Mouse (Mus musculus) hindbrain, embryonic 15.5 days (tissue): ENCODE results near the gene Rab3ip. TPM values are rescaled to one million over a fixed set of nuclear protein-coding genes. Genes with fewer than 3 reads are reported as not detected.
A peak's percentile ranks its signal among the peaks of the same experiment; 100 is the strongest.

ENCODE experiments used
- ATAC-seq: fragments of 200-750 bp; cut with Nextera tagmentation; 2 replicates; pipeline ENCODE4 v1.8.0; 2017; ENCODE audit warnings: low read depth, moderate number of reproducible peaks, moderate TSS enrichment; ENCODE audit not compliant: low FRiP score
- H3K27ac ChIP-seq: fragments of 300-500 bp; sonication (generic); replicated peaks from 2 replicates; pipeline ENCODE4 v1.5.1; 2015; ENCODE audit warnings: mild to moderate bottlenecking, inconsistent platforms
- H3K27me3 ChIP-seq: fragments of 300-500 bp; sonication (generic); 2 replicates; pipeline ENCODE4 v1.6.1; 2015; ENCODE audit warnings: control low read depth, inconsistent platforms
- H3K36me3 ChIP-seq: fragments of 300-500 bp; sonication (generic); 2 replicates; pipeline ENCODE4 v1.6.1; 2015; ENCODE audit warnings: control low read depth, inconsistent platforms
- H3K4me1 ChIP-seq: fragments of 300-500 bp; sonication (generic); replicated peaks from 2 replicates; pipeline ENCODE4 v1.6.1; 2015; ENCODE audit warnings: control low read depth, inconsistent platforms
- H3K4me2 ChIP-seq: fragments of 300-500 bp; sonication (generic); 2 replicates; pipeline ENCODE4 v1.6.1; 2015; ENCODE audit warnings: moderate library complexity, mild to moderate bottlenecking, inconsistent platforms
- H3K4me3 ChIP-seq: fragments of 300-500 bp; sonication (generic); 2 replicates; pipeline ENCODE4 v1.5.1; 2015; ENCODE audit warnings: mild to moderate bottlenecking, inconsistent platforms
- H3K9ac ChIP-seq: fragments of 300-500 bp; sonication (generic); 2 replicates; pipeline ENCODE4 v1.6.1; 2015; ENCODE audit warnings: inconsistent platforms
- H3K9me3 ChIP-seq: fragments of 300-500 bp; sonication (generic); 2 replicates; pipeline ENCODE4 v1.6.1; 2016; ENCODE audit warnings: control low read depth, inconsistent platforms
- WGBS: fragments of 180-500 bp; shearing (Covaris S2); methylation state at CpG from one replicate; pipeline ENCODE4 v1.1.7; 2015; 5-methylcytosine and 5-hydroxymethylcytosine counted together
- polyA plus RNA-seq: library from polyadenylated mRNA; unstranded; fragments of >200 nt; fragmentation: Nextera tagmentation; extraction: Ambion mirVana; gene quantifications from 2 replicates; pipeline ENCODE4 v1.2.1, GENCODE M21; 2015

Gene Rab3ip
- polyA plus RNA-seq, 1 experiment from 2014 or later, result 45.1 TPM

DNA sequence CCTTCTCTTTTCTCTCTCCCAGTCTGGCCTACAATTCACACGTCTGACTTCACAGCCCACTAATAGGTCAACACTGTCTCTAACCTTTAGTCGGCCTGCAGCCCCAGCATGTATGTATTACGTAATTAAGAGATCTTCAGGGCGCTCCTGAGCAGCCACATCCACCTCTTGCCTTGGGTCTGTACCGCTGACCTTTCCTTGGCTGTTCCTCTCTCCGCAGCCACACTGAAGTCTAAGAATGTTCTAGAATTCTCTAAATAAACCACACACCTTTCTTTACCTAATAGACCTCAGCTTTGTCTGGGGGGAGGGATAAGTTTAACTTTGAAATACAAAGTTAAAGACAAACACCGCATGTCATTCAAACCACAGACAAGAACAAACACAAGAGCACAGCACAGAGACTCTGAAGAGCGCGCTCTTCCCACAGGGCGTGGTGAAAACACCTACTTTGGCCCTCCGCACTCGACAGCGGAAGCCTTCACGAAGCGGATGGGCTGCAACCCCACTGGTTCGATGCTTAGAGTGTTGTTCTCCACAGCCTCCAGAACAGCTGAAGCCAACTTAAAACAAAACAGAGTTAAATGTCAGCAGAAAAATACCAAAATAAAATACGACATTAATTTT, 36.8 kb downstream of the Rab3ip start:
- Histone ChIP-seq H3K4me3 (no peak overlapping the region), H3K36me3 (peaks cover 32% of the 10 kb centered on the region)
- WGBS, result 95% methylated on average over 17 of the region's 17 CpGs

DNA sequence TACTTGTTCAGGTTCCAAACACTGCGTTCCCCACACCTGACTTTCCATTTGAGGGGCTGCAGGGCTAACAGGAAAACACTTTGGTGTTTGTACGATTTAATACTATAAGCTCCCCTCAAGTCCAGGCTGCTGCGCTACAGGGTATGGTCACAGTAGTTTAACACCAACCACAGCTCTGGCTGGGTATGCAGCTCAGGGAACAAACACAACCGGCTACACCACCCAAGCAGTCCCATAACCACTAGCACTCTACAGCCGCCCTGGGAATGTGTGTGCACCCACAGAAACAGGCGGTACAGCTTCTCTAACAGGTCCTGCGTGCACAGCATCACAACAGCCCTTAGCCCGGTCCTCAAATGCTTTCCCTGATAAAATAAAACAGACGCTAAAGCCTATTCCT, 37.7 kb downstream of the Rab3ip start:
- Histone ChIP-seq H3K9ac (no peak overlapping the region), H3K4me3 (no peak overlapping the region), H3K4me1 (no peaks in the 10 kb centered on the region), H3K4me2 (no peak overlapping the region), H3K36me3 (peaks cover 36% of the 10 kb centered on the region), H3K27ac (no peak overlapping the region), H3K27me3 (no peaks in the 10 kb centered on the region), H3K9me3 (no peaks in the 10 kb centered on the region)
- ATAC-seq, result no peak
- WGBS, result 94% methylated on average over 9 of the region's 9 CpGs

More for the DNA sequence above, 36.8 kb downstream of the Rab3ip start:
- ATAC-seq, result no peak
- H3K9ac ChIP-seq, result no peak overlapping the region
- no peak overlapping the region for H3K4me2 ChIP-seq
- no peak overlapping the region for H3K27ac ChIP-seq
- H3K4me1 ChIP-seq, result no peaks in the 10 kb centered on the region
- H3K27me3 ChIP-seq, result no peaks in the 10 kb centered on the region
- H3K9me3 ChIP-seq, result no peaks in the 10 kb centered on the region

GRCm38 (mm10) chr10:116908901-116909642, 41.5 kb downstream of the Rab3ip start:
- Histone ChIP-seq H3K4me3 (no peak overlapping the region), H3K9me3 (no peaks in the 10 kb centered on the region), H3K4me2 (no peak overlapping the region), H3K4me1 (no peaks in the 10 kb centered on the region), H3K27ac (no peak overlapping the region), H3K27me3 (no peaks in the 10 kb centered on the region), H3K36me3 (peaks cover 51% of the 10 kb centered on the region), H3K9ac (no peak overlapping the region)
- WGBS, result 70% methylated on average over 15 of the region's 15 CpGs
- no peak for ATAC-seq

DNA sequence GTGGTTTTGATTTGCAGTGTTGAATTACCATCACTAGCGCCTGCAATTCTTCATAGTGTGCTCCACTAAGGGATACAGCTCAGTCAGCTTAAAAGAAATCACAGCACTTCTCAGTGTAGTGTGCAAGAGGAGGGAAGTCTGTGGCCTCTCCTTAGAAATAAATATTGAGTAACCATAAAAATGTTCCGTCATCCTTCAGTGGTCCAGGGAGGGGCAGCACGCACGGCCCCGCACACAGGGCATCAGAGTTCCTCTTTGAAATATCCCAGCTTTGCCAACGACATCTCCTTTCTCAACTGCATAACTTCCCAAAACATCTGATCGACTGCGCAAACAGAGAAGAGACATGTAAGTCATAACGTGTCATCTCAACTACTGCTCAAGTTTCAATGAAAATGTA, 43.8 kb downstream of the Rab3ip start:
- H3K27me3 ChIP-seq, result no peaks in the 10 kb centered on the region
- no peak overlapping the region for H3K9ac ChIP-seq
- H3K27ac ChIP-seq, result no peak overlapping the region
- peaks cover 43% of the 10 kb centered on the region for H3K36me3 ChIP-seq
- 96% methylated on average over 9 of the region's 9 CpGs for WGBS
- H3K4me3 ChIP-seq, result no peak overlapping the region
- no peak for ATAC-seq
- no peaks in the 10 kb centered on the region for H3K4me1 ChIP-seq
- no peak overlapping the region for H3K4me2 ChIP-seq
- H3K9me3 ChIP-seq, result no peaks in the 10 kb centered on the region

DNA sequence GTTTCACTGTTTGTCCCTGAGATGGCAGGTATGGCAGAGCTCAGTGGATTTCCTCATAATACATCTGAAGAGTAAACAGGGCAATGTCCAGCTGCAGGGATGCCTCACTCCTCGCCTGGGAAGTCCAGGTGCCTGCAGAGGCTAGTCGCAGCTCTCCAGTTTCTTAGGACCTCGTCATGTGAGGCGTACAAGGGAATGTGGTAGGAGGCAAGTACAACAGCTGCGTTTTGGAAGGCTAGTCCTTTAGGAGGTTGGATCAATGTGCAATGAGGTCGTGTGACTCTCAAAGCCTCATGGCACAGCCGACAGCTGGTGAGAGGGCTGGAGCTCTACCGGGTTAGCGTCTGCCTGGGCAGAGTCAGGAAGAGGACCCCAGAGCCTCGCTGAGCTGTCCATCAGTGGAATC, 46.1 kb downstream of the Rab3ip start:
- no peak for ATAC-seq
- Histone ChIP-seq H3K4me1 (no peaks in the 10 kb centered on the region), H3K4me2 (no peak overlapping the region), H3K27ac (no peak overlapping the region), H3K36me3 (peaks cover 28% of the 10 kb centered on the region), H3K9ac (no peak overlapping the region), H3K9me3 (no peaks in the 10 kb centered on the region), H3K4me3 (no peak overlapping the region), H3K27me3 (no peaks in the 10 kb centered on the region)
- WGBS, result 92% methylated on average over 10 of the region's 10 CpGs

DNA sequence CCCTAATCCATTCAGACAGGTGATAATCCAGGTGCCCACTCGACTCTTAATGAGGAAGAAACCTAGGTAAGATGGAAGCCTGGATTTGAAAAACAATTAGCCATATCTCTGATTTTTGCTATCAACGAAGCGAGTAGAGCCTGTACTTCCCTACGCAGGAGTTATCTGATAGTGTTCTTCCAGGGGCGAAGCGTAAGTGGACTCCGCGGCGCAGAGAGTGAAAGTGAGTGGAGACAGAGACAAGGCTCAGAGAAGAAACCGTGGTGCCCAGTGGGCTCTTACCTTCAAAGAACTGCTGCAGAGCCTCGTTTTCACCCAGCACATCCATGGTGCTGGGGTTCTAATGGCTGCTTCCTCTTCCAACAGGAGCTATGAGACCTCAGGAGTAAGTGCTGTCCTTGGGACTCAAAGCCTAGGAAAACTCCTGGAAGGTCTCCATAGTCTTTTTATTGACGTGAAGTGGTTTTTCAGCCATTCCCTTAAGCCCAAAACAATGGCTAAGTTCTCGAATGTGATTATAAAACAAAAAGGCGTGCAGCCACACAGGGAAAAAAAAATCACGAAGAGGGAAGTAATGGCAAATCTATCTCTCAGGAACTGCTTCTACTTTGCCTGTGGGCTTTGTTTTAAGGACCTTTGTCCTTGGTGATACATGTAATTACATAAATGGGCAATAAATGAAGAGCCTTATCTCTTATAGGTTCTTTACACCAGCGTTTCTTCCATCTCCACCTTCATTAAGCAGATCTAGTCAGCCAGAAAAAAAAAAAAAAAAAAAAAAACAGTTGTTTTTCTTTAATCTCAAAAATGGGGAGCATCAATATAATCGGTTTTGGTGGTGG, 54.0 kb downstream of the Rab3ip start, which contains the start of gene Myrfl:
Gene Myrfl (minus strand): TSS at position 584 of the 842 bp plus-strand sequence.
- 83% methylated on average over 17 of the region's 17 CpGs for WGBS

GRCm38 (mm10) chr10:116895108-116895833, 55.3 kb downstream of the Rab3ip start:
- no peak overlapping the region for H3K9ac ChIP-seq
- no peak overlapping the region for H3K27ac ChIP-seq
- H3K4me3 ChIP-seq, result no peak overlapping the region
- H3K4me1 ChIP-seq, result no peaks in the 10 kb centered on the region
- no peaks in the 10 kb centered on the region for H3K27me3 ChIP-seq
- WGBS, result 84% methylated on average over 12 of the region's 12 CpGs
- H3K36me3 ChIP-seq, result no peaks in the 10 kb centered on the region
- H3K4me2 ChIP-seq, result no peak overlapping the region
- no peaks in the 10 kb centered on the region for H3K9me3 ChIP-seq
- ATAC-seq, result no peak

More for the DNA sequence above, 54.0 kb downstream of the Rab3ip start, which contains the start of gene Myrfl:
- H3K27ac ChIP-seq, result no peak within 1 kb of the TSS
- H3K4me1 ChIP-seq, result no peaks in the 10 kb centered on the region
- no peak within 1 kb of the TSS for H3K9ac ChIP-seq
- H3K4me3 ChIP-seq, result no peak within 1 kb of the TSS
- H3K27me3 ChIP-seq, result no peaks in the 10 kb centered on the region
- no peak within 1 kb of the TSS for H3K4me2 ChIP-seq
- H3K36me3 ChIP-seq, result no peaks in the 10 kb centered on the region
- ATAC-seq, result no peak
- H3K9me3 ChIP-seq, result no peaks in the 10 kb centered on the region

DNA sequence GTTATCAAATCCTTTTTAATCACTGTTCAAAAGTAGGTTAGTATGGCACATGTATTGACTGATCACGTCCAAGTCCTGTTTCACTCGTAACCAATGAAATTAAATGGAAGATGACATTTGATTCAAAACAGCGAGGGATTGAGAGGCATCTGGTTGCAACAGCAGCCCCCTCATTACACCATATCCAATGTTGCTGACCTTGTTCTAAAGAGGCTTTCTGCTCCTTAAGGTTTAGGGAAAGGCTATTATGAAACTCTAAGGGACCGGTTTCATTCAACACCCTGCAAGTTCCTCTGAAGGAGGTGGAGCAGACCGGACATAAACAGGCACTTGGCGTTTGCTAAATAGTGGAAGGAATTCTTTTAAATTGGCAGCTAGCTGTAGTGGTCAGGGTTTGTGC, 56.0 kb downstream of the Rab3ip start:
- H3K4me3 ChIP-seq, result no peak overlapping the region

DNA sequence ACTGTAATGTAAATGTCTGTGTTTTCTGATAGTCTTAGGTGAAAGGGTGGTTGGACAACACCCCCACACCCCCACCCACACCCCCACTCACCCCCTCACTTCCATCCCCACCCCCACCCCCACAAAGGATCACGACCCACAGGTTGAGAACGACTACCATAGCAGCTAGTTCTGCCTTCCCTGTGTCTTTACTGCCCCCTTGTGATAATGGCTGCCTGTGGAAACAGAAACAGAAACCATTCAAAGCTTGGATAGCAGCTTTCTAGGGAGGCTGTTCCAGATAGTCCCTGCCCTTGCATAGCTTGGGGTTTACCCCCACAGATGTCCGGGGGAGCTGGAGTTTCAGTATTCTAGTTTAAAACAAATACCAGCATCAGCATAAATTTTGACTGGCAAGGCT, 56.8 kb downstream of the Rab3ip start:
- Histone ChIP-seq H3K27me3 (no peaks in the 10 kb centered on the region), H3K4me1 (no peaks in the 10 kb centered on the region), H3K36me3 (no peaks in the 10 kb centered on the region), H3K27ac (no peak overlapping the region), H3K4me3 (no peak overlapping the region), H3K9me3 (no peaks in the 10 kb centered on the region), H3K9ac (no peak overlapping the region), H3K4me2 (no peak overlapping the region)
- no peak for ATAC-seq
- 20% methylated on average over 3 of the region's 3 CpGs for WGBS

More for the DNA sequence above, 56.0 kb downstream of the Rab3ip start:
- Histone ChIP-seq H3K27me3 (no peaks in the 10 kb centered on the region), H3K9me3 (no peaks in the 10 kb centered on the region), H3K4me2 (no peak overlapping the region), H3K9ac (no peak overlapping the region), H3K4me1 (no peaks in the 10 kb centered on the region), H3K27ac (no peak overlapping the region), H3K36me3 (no peaks in the 10 kb centered on the region)
- no peak for ATAC-seq
- 90% methylated on average over 6 of the region's 6 CpGs for WGBS

DNA sequence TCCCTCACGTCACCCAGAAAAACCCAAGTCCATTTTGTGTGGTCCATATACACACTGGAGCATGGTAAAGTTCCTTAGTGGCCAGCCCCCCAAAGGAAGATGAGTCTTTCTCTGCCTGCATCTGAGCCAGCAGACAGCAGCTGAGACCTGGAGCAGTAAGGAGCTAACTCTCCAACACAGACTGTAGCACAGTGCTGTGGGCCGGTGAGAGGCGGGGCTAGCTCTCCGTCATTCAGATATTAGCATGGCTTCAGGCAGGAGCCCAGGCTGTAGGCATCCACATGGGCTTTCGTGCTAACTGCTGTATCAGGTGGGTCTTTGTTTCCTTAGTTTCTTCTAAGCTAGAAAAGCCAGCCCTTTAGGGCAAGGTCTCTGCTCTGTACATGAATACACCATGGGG, 60.0 kb downstream of the Rab3ip start:
- Histone ChIP-seq H3K4me1 (no peaks in the 10 kb centered on the region), H3K36me3 (no peaks in the 10 kb centered on the region), H3K4me2 (no peak overlapping the region), H3K9me3 (no peaks in the 10 kb centered on the region), H3K9ac (no peak overlapping the region), H3K27me3 (no peaks in the 10 kb centered on the region), H3K27ac (no peak overlapping the region), H3K4me3 (no peak overlapping the region)
- peak; percentile 61; the same call in 1 of the 2 replicates for ATAC-seq
- WGBS, result 40% methylated on average over 5 of the region's 5 CpGs

DNA sequence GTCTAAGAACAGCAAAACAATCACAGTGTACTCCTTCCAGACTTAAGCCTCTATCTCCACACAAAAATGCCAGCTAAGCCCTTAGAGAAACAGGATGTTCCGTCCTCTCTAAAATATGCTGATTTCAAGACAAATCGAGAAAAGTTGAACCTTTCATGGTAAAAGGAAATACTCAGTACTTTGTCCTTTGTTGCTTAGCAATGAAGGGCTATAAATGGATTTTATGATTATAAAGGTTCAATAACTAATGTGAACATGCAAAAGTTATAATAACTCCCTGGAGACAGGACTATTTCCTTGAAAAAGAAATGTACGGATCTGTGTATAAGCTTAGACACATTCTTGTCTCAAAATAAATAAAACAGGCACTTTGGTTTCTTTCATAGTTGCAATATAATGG, 66.0 kb downstream of the Rab3ip start:
- WGBS, result 89% methylated on average over 3 of the region's 3 CpGs
- H3K4me1 ChIP-seq, result no peaks in the 10 kb centered on the region
- H3K36me3 ChIP-seq, result no peaks in the 10 kb centered on the region
- no peak overlapping the region for H3K4me3 ChIP-seq
- no peak overlapping the region for H3K4me2 ChIP-seq
- no peak for ATAC-seq
- H3K9ac ChIP-seq, result no peak overlapping the region
- no peaks in the 10 kb centered on the region for H3K9me3 ChIP-seq
- no peak overlapping the region for H3K27ac ChIP-seq
- no peaks in the 10 kb centered on the region for H3K27me3 ChIP-seq
